Mouse (Mus musculus) liver, embryonic 13.5 days (tissue): ENCODE data around the gene Tbck. TPM values are rescaled to one million over a fixed set of nuclear protein-coding genes. Genes with fewer than 3 reads are reported as not detected.

ENCODE experiments used
- ATAC-seq: fragments of 200-750 bp; cut with Nextera tagmentation; 2 replicates; pipeline ENCODE4 v1.8.0; 2017; ENCODE audit warnings: low read depth, mild to moderate bottlenecking, moderate number of reproducible peaks, moderate library complexity
- DNase-seq: peaks from one replicate; pipeline ENCODE4 v3.0.0; 2022
- H3K27ac ChIP-seq: fragments of 300-500 bp; sonication (generic); 2 replicates; pipeline ENCODE4 v1.5.1; 2015; ENCODE audit warnings: moderate library complexity, mild to moderate bottlenecking, inconsistent platforms
- H3K27me3 ChIP-seq: fragments of 300-500 bp; sonication (generic); 2 replicates; pipeline ENCODE4 v1.6.1; 2015; ENCODE audit warnings: mild to moderate bottlenecking, inconsistent platforms
- H3K36me3 ChIP-seq: fragments of 300-500 bp; sonication (generic); 2 replicates; pipeline ENCODE4 v1.6.1; 2015; ENCODE audit warnings: mild to moderate bottlenecking, inconsistent platforms
- H3K4me1 ChIP-seq: fragments of 300-500 bp; sonication (generic); replicated peaks from 2 replicates; pipeline ENCODE4 v1.6.1; 2015; ENCODE audit warnings: inconsistent platforms
- H3K4me2 ChIP-seq: fragments of 300-500 bp; sonication (generic); 2 replicates; pipeline ENCODE4 v1.6.1; 2015; ENCODE audit warnings: inconsistent platforms, mild to moderate bottlenecking, moderate library complexity
- H3K4me3 ChIP-seq: fragments of 300-500 bp; sonication (generic); replicated peaks from 2 replicates; pipeline ENCODE4 v1.5.1; 2015; ENCODE audit warnings: mild to moderate bottlenecking, inconsistent platforms
- H3K9ac ChIP-seq: fragments of 300-500 bp; sonication (generic); 2 replicates; pipeline ENCODE4 v1.6.1; 2015; ENCODE audit warnings: mild to moderate bottlenecking, inconsistent platforms
- H3K9me3 ChIP-seq: fragments of 300-500 bp; sonication (generic); replicated peaks from 2 replicates; pipeline ENCODE4 v1.6.1; 2016; ENCODE audit warnings: inconsistent platforms
- WGBS: fragments of 180-500 bp; shearing (Covaris S2); methylation state at CpG from one replicate; pipeline ENCODE4 v1.1.7; 2015; ENCODE audit not compliant: insufficient replicate concordance; 5-methylcytosine and 5-hydroxymethylcytosine counted together
- polyA plus RNA-seq: library from polyadenylated mRNA; unstranded; fragments of >200 nt; fragmentation: Nextera tagmentation; extraction: Ambion mirVana; gene quantifications from 2 replicates; pipeline ENCODE4 v1.2.1, GENCODE M21; 2015

The Tbck gene
- polyA plus RNA-seq, 1 experiment from 2014 or later, result 4.8 TPM

GRCm38 (mm10) chr3:132856651-132857050, 172.7 kb downstream of the Tbck start:
- H3K27me3 ChIP-seq, result no peaks in the 10 kb centered on the region
- H3K27ac ChIP-seq, result no peak overlapping the region
- H3K4me2 ChIP-seq, result no peak overlapping the region
- H3K4me1 ChIP-seq, result peaks cover 10% of the 10 kb centered on the region; the same call in 1 of the 2 replicates
- 30% methylated on average over 6 of the region's 6 CpGs for WGBS
- H3K9ac ChIP-seq, result no peak overlapping the region
- no peaks in the 10 kb centered on the region for H3K9me3 ChIP-seq
- H3K4me3 ChIP-seq, result no peak overlapping the region
- no peak for DNase-seq
- H3K36me3 ChIP-seq, result no peaks in the 10 kb centered on the region
- no peak for ATAC-seq

GRCm38 (mm10) chr3:132858849-132859248, 174.9 kb downstream of the Tbck start:
- Histone ChIP-seq H3K27ac (no peak overlapping the region), H3K9me3 (no peaks in the 10 kb centered on the region), H3K9ac (no peak overlapping the region), H3K27me3 (no peaks in the 10 kb centered on the region), H3K36me3 (no peaks in the 10 kb centered on the region), H3K4me2 (peak overlapping the region; percentile 13; the same call in 1 of the 2 replicates), H3K4me1 (peaks cover 10% of the 10 kb centered on the region; the same call in 1 of the 2 replicates), H3K4me3 (no peak overlapping the region)
- WGBS, result 36% methylated on average over 11 of the region's 11 CpGs
- ATAC-seq (no peak), DNase-seq (no peak)

- DNase-seq (no peak), ATAC-seq (no peak)
- Histone ChIP-seq H3K4me1 (peaks cover 10% of the 10 kb centered on the region; the same call in 1 of the 2 replicates), H3K27ac (no peak overlapping the region), H3K4me2 (no peak overlapping the region), H3K27me3 (no peaks in the 10 kb centered on the region), H3K9me3 (no peaks in the 10 kb centered on the region), H3K36me3 (no peaks in the 10 kb centered on the region), H3K9ac (no peak overlapping the region), H3K4me3 (no peak overlapping the region)
- 41% methylated on average over 7 of the region's 7 CpGs for WGBS
Measured at GRCm38 (mm10) chr3:132859573-132859972, 175.6 kb downstream of the Tbck start.

- WGBS, result 64% methylated on average over 8 of the region's 8 CpGs
- 0 out of 2 replicates have a peak, but pooled peaks cover 3% of the 10 kb centered on the region for H3K27me3 ChIP-seq
- H3K9me3 ChIP-seq, result no peaks in the 10 kb centered on the region
- no peak overlapping the region for H3K4me2 ChIP-seq
- H3K9ac ChIP-seq, result no peak overlapping the region
- H3K4me3 ChIP-seq, result no peak overlapping the region
- peak; percentile 30; the same call in 1 of the 2 replicates for ATAC-seq
- DNase-seq, result no peak
- H3K27ac ChIP-seq, result no peak overlapping the region
- H3K36me3 ChIP-seq, result no peaks in the 10 kb centered on the region
- H3K4me1 ChIP-seq, result peaks cover 10% of the 10 kb centered on the region; the same call in 1 of the 2 replicates
Measured at GRCm38 (mm10) chr3:132860796-132861195, 176.9 kb downstream of the Tbck start.

GRCm38 (mm10) chr3:132863843-132864242, 179.9 kb downstream of the Tbck start:
- Histone ChIP-seq H3K9ac (no peak overlapping the region), H3K27ac (no peak overlapping the region), H3K36me3 (no peaks in the 10 kb centered on the region), H3K4me2 (no peak overlapping the region), H3K4me3 (no peak overlapping the region), H3K9me3 (no peaks in the 10 kb centered on the region), H3K4me1 (peaks cover 10% of the 10 kb centered on the region; the same call in 1 of the 2 replicates), H3K27me3 (0 out of 2 replicates have a peak, but pooled peaks cover 3% of the 10 kb centered on the region)
- ATAC-seq (no peak), DNase-seq (no peak)
- 65% methylated on average over 13 of the region's 13 CpGs for WGBS

- no peak overlapping the region for H3K9ac ChIP-seq
- ATAC-seq (no peak), DNase-seq (no peak)
- peaks cover 10% of the 10 kb centered on the region; the same call in 1 of the 2 replicates for H3K4me1 ChIP-seq
- no peaks in the 10 kb centered on the region for H3K9me3 ChIP-seq
- H3K27ac ChIP-seq, result no peak overlapping the region
- 0 out of 2 replicates have a peak, but pooled peaks cover 3% of the 10 kb centered on the region for H3K27me3 ChIP-seq
- no peaks in the 10 kb centered on the region for H3K36me3 ChIP-seq
- H3K4me3 ChIP-seq, result no peak overlapping the region
- no peak overlapping the region for H3K4me2 ChIP-seq
- 58% methylated on average over 14 of the region's 14 CpGs for WGBS
Measured at GRCm38 (mm10) chr3:132864329-132864919, 180.5 kb downstream of the Tbck start.

- Histone ChIP-seq H3K36me3 (no peaks in the 10 kb centered on the region), H3K9ac (no peak overlapping the region), H3K9me3 (no peaks in the 10 kb centered on the region), H3K27me3 (0 out of 2 replicates have a peak, but pooled peaks cover 3% of the 10 kb centered on the region), H3K4me2 (no peak overlapping the region), H3K27ac (no peak overlapping the region), H3K4me1 (peaks cover 7% of the 10 kb centered on the region; the same call in 1 of the 2 replicates), H3K4me3 (no peak overlapping the region)
- WGBS, result 27% methylated on average over 8 of the region's 8 CpGs
- no peak for ATAC-seq
- no peak for DNase-seq
Measured at GRCm38 (mm10) chr3:132864986-132865385, 181.0 kb downstream of the Tbck start.

GRCm38 (mm10) chr3:132865596-132865995, 181.7 kb downstream of the Tbck start:
- Histone ChIP-seq H3K9me3 (no peaks in the 10 kb centered on the region), H3K27ac (no peak overlapping the region), H3K9ac (no peak overlapping the region), H3K4me1 (peaks cover under 1% of the 10 kb centered on the region; the same call in 1 of the 2 replicates), H3K27me3 (0 out of 2 replicates have a peak, but pooled peaks cover 3% of the 10 kb centered on the region), H3K4me2 (no peak overlapping the region), H3K4me3 (no peak overlapping the region), H3K36me3 (no peaks in the 10 kb centered on the region)
- DNase-seq (no peak), ATAC-seq (no peak)
- WGBS, result 67% methylated on average over 4 of the region's 4 CpGs

GRCm38 (mm10) chr3:132866984-132867383, 183.0 kb downstream of the Tbck start:
- Histone ChIP-seq H3K9me3 (no peaks in the 10 kb centered on the region), H3K27ac (no peak overlapping the region), H3K4me2 (no peak overlapping the region), H3K27me3 (0 out of 2 replicates have a peak, but pooled peaks cover 3% of the 10 kb centered on the region), H3K4me3 (no peak overlapping the region), H3K36me3 (no peaks in the 10 kb centered on the region), H3K4me1 (no peaks in the 10 kb centered on the region), H3K9ac (no peak overlapping the region)
- 54% methylated on average over 3 of the region's 3 CpGs for WGBS
- ATAC-seq (no peak), DNase-seq (no peak)

- Histone ChIP-seq H3K9ac (no peak overlapping the region), H3K36me3 (no peaks in the 10 kb centered on the region), H3K27ac (no peak overlapping the region), H3K4me3 (no peak overlapping the region), H3K27me3 (0 out of 2 replicates have a peak, but pooled peaks cover 3% of the 10 kb centered on the region), H3K4me2 (no peak overlapping the region), H3K9me3 (no peaks in the 10 kb centered on the region), H3K4me1 (no peaks in the 10 kb centered on the region)
- 50% methylated on average over 2 of the region's 2 CpGs for WGBS
- ATAC-seq (no peak), DNase-seq (no peak)
Measured at GRCm38 (mm10) chr3:132868838-132869237, 184.9 kb downstream of the Tbck start.

GRCm38 (mm10) chr3:132870079-132870478, 186.1 kb downstream of the Tbck start:
- no peak for ATAC-seq

More at GRCm38 (mm10) chr3:132870079-132870478, 186.1 kb downstream of the Tbck start:
- no peaks in the 10 kb centered on the region for H3K9me3 ChIP-seq
- 0 out of 2 replicates have a peak, but pooled peaks cover 3% of the 10 kb centered on the region for H3K27me3 ChIP-seq
- no peak overlapping the region for H3K4me2 ChIP-seq
- H3K27ac ChIP-seq, result no peak overlapping the region
- H3K36me3 ChIP-seq, result no peaks in the 10 kb centered on the region
- WGBS, result 70% methylated on average over 6 of the region's 6 CpGs
- no peak overlapping the region for H3K9ac ChIP-seq
- H3K4me1 ChIP-seq, result no peaks in the 10 kb centered on the region
- H3K4me3 ChIP-seq, result no peak overlapping the region
- no peak for DNase-seq
